Mouse (Mus musculus) large intestine, adult 2 months (tissue): Measurements from ENCODE around the gene Lrmda. TPM values are rescaled to one million over a fixed set of nuclear protein-coding genes. Genes with fewer than 3 reads are reported as not detected.

Source experiments
- DNase-seq: peaks from one replicate; pipeline ENCODE4 v3.0.0-alpha.2; 2012; ENCODE audit warnings: low read depth, low spot score
- WGBS: fragments of 180-500 bp; shearing (Covaris S2); methylation state at CpG from one replicate; pipeline ENCODE4 v1.1.7; 2018; 5-methylcytosine and 5-hydroxymethylcytosine counted together
- polyA plus RNA-seq: library from polyadenylated mRNA; depleted of rRNA; stranded (reverse); fragments of >200 nt; gene quantifications from 2 replicates; pipeline ENCODE4 v1.2.3, GENCODE M21; 2012

The Lrmda gene
- polyA plus RNA-seq, 1 experiment = 0.12 TPM

DNA sequence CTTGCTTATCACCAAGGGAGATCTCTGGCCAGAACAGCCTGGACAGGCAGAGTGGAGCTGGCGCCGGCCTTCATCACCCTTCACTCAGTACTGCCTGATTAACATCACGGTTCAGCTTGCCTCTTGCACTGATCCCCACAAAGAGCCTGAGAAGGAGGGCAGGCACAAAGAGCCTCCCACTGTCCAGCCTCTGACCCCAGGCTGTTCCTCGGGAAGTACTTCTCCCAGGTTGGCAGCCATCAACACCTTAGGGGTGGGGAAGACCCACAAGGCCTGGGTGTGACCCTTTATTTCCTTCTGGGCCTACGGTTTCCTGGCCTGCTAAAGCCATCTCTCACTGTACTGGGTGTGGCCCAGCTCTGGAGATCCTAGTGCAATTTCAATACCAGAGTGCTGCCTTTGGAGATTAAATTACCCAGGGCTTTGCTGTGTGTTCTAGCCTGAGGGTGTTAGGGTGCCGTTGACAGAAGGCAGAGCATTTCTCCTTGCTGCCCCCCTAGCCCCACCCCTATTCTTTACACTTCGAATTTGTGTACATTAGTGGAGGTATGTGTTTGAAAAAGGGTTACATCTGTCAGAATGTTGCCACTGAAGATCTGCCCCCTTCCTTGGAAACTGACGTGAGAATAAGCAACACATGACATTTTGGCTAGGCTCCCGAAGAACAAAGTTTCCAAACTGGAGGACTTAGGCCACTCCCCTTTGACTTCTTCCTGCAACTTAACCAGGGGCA lies 628.5 kb downstream of the Lrmda start:
- DNase-seq = no peak
- WGBS = 50% methylated on average over 9 of the region's 9 CpGs

DNA sequence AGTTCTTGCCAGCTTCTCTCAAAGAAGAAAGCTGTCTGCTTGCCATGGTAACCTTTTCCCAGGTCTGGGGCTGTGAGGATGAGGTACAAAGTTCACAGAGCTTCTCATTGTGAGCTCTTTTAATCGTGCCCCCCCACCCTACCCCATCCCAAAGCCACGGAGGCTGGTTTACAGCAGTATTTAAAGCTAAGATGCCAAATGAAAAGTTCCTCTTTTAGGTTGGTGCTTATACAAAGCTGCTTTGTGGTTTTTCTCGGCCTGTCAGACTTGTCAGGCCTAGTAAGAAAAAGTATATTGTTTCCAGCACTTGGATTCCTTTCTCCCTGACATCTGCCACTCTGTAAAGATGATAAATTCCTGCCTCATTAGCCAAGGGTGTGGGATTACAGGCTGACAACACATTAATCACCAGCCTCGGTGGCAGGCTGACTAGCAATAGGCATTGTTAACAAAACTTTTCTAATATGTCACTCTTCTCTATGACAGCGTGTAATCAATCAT lies 629.9 kb downstream of the Lrmda start:
- WGBS = 34% methylated on average over 5 of the region's 5 CpGs
- no peak for DNase-seq

DNA sequence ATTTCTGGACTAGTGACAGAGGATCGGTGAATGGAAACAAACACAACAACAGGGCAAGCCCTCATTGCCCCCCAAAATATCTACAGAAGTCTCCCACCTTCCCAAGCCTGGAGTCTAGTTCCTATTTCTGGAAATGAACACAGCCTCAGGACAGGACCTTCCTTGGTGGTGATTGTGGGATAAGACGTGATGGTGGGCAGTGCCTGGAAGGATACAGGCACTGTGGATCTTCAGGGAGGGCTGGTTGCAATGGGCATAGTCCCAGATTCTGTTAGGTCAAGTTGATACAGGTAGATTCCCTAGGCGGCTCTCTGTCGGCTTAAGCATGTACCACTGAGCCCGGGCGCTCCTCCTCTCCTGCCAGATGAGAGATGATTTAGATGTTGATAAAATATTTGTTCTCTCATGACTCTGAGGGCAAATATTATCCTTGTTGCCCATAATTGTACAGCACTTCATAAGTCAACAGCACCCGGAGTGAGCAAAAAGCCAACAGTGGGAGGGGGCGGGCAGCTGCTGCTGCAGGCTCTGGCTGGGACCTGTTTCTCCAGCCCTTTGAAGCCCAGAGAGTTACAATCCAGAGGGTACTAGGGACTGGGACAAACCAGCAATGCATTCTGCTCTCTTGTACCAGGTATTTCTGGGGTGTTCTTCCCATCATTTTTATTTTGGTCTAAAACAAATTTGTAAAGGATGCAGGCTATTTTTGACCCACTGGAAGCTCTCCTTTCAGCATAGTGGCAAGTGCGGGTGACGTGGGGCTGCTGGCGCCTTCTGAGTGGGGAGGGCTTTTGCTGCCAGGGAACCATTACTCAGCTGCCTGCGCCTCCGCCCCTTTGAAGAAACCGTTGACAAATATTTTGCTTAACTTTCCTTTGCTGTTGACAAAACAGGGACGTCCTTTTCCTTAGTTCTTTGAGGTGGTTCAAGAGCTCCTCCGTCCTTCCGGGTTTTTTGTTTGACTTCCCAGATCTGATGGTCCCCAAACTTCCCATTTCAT lies 630.8 kb downstream of the Lrmda start:
- 40% methylated on average over 17 of the region's 17 CpGs for WGBS
- DNase-seq = no peak

DNA sequence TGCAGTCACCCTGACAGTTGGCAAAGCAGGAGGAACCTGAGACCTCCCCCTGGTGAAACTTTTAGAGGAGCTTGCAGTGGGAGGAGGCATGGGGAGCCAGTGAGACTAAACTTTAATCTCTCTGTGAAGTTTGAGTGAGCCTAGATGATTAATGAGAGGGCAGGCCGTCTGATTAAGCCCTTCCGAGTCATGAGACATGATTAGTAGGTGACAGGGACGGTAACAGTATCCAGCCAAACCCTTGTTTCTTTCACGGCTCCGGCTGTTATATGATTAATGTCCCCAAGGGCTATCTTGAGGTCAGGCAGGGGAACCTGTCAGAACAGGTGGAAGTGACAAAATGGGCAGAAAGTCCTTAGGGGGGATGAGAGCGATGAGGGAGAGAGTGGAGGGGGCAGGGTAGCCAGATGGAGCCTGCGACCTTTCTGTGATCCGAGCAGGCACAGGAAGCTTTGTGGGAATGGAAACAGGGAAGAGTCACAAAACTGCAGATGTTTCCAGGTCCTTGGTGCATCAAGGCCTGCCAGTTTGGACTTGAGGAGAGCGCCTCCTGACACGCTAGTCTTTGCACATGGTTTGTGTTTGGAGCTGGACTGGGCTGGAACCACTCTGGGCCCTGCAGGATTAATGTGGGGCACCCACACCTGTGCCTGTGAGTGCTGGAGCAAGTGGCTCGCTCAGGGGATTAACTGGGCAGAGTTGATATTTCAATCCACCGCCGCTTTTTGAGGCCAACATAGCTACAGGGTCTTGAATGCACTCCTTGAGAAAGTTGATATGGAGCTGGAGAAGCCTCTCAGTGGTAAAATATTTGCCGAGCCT lies 631.8 kb downstream of the Lrmda start:
- 61% methylated on average over 14 of the region's 14 CpGs for WGBS
- no peak for DNase-seq

DNA sequence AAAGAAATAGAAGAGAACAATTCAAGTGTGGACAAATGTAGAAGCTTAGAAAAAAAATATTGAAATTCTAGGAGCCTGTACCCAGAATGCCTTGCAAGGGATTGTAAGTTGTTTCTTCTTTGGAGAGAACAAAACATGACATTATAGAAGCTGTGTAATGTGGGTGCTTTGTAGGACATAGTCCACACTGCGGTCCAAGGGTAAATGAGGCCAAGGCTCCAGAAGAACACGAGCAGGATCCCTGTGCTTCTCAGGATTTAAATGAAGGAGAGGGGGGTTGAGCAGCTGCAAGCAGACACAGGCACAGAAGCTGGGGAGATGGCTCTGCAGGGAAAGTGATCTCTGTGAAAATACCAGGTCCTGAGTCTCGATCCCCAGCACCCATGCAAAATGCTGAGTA lies 643.0 kb downstream of the Lrmda start:
- 62% methylated on average over 3 of the region's 3 CpGs for WGBS
- DNase-seq = no peak

DNA sequence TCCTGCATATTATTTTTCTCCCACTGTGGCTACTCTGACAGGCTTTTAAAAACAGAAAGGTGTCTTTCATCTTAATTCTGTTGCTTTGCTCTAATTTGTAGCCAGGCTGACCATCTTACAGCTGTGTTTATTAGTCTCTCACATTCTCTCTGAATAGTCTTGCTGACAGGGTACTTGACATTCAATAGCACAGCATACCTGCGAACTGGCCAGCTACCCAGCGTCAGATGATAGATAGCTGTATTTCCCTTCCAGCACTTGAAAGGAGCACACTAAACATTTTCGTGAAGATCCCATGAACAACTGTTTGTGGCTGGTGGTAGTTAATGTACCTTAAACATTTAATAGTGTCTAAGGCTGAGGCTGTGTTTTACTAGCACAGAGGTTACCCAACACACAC lies 646.9 kb downstream of the Lrmda start:
- no peak for DNase-seq
- WGBS = 77% methylated on average over 3 of the region's 3 CpGs

DNA sequence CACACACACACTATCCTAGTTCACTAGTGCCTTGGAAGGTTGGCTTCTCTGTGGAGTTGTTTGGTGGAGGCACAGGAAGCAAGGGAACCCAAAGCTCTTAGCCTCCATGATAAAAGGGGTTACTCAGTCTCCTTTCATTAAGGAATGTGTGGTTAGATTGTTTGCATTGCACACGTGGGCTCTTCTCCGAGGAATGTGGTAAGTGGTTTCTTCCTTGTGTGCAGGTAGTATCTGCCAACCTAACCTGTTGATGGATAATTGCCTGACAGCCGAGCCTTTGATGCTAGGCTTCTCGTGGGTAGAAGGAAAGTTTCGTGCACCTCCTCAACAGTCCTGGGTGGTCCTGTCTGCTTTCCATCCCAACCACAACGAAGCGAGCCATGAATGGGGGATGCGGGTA lies 648.8 kb downstream of the Lrmda start:
- 48% methylated on average over 8 of the region's 8 CpGs for WGBS
- DNase-seq = no peak

DNA sequence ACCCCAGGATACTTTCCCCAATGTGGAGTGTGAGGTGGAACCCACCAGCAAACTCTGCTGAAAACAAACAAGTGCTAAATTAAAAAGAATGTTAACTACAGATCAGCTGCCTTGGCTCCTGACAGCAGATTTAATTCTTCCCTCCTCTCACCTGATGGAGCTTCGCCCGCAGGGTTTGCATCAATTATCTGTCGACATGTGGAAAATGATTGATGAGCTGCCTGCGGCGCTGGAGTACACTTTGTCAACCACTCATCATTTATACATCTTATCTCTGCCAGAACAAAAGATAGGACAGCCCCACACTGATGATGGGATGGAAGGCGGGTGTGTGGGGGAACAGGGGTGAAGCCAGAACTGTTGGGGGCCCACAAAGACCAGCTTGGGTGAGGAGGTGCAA lies 649.2 kb downstream of the Lrmda start:
- no peak for DNase-seq
- WGBS = 69% methylated on average over 6 of the region's 6 CpGs

DNA sequence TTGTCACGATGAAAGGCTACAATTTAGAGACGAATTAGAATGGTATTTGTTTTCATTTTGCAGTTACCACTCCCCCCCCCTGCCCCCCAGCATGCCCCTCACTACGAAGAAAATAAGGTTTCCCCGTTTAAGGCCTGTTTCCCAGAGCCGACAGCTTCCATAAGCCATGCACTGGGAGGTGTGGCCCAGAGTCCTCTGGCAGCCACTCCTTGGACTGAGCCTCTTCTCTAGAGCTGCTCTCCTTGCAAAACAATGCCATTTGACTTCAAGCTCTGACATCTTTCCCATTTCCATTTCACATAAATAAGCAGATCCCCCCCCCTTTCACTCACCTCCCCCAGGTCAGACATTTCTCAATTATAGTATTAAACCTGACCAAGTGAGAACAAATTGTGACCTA lies 654.1 kb downstream of the Lrmda start:
- no peak for DNase-seq
- WGBS = 45% methylated on average over 5 of the region's 5 CpGs

DNA sequence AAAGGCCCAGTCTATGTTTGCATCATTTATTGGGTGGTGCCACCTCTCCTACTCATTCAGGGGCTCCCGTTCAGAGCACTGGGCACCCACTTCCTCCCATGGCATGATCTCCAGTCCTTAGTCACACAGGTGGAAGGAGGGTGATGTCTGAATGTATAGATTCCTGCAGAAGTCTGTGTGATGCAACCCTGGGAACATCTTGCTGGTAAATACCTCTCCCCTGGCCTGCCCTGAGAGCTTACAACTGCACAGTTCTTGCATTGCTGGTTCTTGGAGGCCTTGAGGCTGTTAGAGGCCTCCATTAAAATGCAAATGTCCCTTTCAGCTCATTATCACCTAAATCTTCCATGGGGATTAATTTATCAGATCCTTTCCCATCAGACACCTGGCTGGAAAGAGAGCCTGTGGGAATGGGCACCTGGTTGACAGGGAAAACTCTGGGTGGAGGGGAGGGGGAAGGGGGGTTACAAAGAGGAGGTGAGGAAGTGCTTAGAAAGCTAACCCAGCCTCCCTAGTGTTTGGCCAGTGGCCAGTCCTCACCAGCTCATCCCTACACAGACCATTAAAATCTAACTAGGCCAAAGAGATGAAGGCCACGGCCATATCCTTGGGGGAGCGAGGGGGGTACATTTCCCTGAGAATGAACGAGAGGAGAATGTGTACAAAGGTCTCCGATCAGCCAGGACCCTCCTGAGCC lies 659.6 kb downstream of the Lrmda start:
- DNase-seq = no peak
- 74% methylated on average over 5 of the region's 5 CpGs for WGBS

DNA sequence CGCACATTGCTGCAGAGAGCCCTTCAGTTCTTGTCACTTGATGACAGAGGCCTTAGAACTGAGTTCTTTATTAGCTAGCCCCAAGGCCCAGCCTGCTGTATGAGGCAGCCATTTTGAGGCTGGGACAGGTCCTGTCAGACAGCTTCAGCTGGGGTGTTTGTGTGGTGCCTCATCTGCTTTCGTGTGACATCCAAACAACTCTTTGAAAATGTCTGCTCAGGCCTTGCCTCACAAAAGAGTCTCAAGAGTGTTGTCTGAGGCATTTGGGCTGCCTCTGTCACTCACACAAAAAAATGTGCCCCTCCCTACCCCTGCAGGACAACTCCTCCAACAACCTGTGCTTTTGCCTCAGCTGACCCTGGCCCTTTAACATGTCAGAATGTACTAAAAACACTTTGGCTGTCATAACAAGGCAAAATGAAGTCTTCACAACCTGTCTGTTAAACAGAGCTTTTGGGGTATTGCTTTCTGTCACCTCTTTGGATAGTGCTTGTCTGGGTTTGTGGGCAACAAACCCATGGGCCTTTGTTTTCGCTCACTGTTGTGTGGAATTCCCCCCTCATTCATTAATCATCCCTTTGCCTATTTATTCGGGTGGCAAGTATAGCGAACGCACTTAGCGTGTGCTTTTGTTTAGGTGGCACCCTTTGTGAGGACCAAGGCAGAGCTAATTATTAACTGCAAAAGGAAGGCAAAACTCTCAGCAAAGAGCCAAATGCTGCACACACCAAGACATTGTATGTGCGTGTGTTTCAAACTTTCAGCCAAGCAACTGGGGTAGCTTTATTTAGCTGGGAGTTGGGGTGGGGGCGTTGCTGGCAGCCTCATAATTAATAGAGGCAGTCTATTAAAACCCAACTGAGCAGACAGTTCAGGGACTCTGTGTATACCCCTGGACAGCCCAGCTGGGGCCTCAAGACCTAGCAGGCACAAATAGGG lies 660.5 kb downstream of the Lrmda start:
- whole genome bisulfite sequencing = 55% methylated on average over 9 of the region's 9 CpGs
- DNase-seq = no peak

DNA sequence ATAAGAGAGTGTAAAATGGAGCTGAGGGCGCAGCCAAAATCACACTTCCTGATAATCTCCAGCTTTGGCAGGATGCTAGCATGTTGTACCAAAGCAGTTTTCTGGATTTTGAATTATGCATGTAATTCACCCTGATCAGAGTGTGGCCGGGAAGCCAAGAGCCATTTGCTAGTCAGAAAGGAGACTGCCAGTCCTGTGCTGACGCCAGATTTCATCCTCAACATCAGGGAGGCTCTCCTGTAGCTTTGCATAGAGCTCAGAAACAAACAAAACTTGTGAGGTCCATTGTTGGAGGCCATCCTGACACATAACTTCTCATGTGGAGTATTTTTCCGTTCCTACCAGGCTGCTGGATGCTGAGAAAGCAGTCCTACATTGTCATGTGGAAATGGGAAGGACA lies 667.4 kb downstream of the Lrmda start:
- DNase-seq = no peak
- 61% methylated on average over 4 of the region's 4 CpGs for whole genome bisulfite sequencing

DNA sequence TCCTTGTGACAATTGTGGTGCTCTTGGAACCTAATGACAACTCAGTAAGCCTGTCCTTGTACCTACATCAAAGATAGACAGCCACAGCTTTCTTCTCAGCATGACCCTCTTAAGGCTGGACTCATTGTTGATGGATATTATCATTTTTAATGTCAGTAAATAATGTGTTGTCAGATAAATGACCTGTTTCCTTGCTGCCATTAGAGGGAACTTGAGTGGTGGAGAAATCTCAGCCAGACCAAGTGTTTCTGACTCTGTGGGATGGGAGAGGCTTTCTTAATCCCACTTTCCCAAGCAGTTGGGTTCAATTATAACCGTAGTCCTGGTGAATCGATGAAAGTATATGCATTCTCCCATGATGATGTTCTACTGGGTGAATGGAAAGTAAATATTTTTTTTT lies 668.9 kb downstream of the Lrmda start:
- DNase-seq = no peak
- WGBS = 79% methylated on average over 2 of the region's 2 CpGs

DNA sequence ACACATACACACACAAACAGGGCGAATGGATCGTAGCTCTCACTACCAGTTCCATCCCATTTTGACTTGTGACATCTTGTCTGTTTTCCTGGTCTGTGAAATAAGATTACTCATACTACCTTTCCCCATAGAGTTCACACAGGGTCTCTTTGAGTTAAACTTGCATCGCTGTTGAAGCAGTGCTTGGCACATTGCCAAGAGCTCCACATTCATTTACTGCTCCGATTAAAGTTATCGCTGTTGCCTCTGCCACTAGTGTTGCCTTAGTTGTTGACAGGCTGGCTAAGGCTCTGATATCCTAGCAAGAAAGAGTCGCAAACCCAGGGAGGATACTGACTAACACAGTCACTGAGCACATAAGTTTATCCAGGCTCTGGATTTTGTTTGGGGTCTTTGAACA lies 675.9 kb downstream of the Lrmda start:
- 46% methylated on average over 6 of the region's 6 CpGs for WGBS
- DNase-seq = no peak

DNA sequence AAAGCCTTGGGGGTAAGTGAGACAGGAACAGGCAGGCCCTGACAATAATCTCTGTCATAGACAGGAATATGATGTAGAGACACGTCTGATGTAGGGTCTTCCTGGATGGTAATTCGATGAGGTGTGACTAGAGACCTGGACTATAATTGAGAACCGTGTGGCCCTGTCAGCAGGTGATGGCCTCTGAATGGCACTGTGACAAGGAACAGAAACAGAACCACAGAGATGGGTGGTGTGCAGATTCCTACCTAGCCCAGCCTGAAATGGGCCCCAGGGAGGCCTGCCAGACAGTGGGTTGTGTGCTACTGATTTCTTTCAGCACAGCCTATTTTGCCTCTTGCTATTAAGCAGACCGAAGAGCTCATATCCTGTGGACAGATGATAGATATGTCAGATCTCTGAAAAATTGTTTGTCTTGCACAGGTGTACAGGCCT lies 676.4 kb downstream of the Lrmda start:
- 73% methylated on average over 4 of the region's 4 CpGs for WGBS
- DNase-seq = no peak

DNA sequence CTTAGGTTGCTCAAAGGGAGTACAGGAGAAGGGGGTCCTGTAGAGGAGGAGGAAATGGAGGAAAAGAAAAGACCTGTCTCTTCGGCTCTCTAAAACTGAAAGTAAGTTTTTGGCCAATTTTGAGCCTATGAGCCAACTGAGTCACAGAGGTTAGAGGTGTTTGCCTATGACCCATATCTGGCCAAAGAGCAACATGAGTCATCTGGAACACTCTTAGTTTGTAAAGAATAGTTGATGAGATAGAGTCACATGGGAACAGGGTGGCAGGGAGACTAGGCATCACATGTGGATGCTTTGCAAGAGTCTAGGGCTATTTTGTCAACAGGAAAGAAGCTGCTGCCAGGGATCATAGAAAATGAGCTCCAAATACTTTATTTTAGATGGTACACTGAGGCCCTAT lies 680.7 kb downstream of the Lrmda start:
- no peak for DNase-seq
- WGBS = 81% methylated on average over 1 of the region's 1 CpGs

DNA sequence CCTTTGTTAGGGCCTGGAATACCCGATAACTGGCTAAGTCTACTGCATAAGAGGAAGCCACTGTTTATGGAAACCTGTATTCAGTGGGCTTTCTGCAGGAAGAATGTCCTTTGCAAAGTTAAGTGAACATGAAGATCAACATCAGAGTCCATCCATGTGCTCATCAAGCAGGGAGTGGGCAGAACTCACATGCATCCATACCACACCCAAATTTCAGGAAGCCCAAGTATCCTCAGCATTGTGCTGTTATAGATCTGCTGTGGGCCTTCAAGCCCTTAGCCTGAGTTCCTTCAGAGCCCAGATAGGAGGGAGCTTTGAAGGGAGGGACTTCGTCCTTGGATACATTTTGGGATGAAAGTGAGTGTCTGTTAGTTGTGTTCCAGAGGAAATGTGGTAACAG lies 681.2 kb downstream of the Lrmda start:
- DNase-seq = no peak
- 82% methylated on average over 2 of the region's 2 CpGs for WGBS

DNA sequence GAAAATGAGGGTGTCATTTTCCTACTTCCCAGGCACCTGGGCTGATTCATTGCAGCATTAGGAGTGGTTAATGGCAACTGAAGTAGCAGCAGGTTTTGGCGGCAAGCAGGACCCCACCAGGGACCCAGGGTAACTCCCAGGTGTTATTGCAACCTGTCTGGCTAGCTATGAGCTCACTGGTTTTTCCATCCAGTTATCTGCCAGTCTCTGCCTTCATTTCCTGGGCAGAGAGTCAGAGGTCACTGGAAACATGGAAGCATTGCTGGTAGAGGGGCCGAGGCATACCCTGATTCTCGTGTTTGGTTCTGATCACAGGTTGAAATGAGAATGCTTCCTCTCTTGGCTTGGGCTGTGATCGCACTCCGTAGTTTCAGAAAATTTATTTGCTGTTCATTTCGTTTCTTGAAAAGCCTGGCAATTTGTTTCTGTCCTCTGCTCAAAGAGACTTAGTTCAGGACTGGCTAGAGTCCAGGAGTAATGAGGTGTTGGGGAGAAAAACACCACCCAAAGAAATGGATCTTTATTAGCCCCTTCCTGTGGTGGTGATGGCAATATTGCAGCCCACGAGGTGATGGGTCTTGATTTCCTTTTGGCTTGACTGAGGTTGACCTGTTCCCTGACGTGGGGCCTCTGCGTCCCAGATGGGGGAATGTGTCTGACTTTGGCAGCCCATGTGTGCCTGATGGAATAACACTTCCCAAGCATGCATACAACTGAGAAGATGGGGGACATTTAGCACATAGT lies 688.6 kb downstream of the Lrmda start:
- DNase-seq = no peak
- WGBS = 82% methylated on average over 9 of the region's 9 CpGs
